Mouse (Mus musculus) heart, postnatal 25 days (tissue): ENCODE measurements around the gene Rad51. TPM values are rescaled to one million over a fixed set of nuclear protein-coding genes. Genes with fewer than 3 reads are reported as not detected.

ENCODE experiments used
- DNase-seq: peaks from one replicate; pipeline ENCODE4 v3.0.0; 2022; ENCODE audit warnings: low spot score
- intact Hi-C: fragments of 180-260 bp; cut with DNase I; formaldehyde crosslinking; loops from one replicate; pipeline ENCODE4 v1.15.1; 2025
- total RNA-seq, 2 experiments: library from RNA; stranded (reverse); gene quantifications; 2 replicates each; pipeline ENCODE4 v1.2.3; 2021

Gene Rad51
- total RNA-seq, 2 experiments from 2014 or later: 1.0 to 1.3 TPM

DNA sequence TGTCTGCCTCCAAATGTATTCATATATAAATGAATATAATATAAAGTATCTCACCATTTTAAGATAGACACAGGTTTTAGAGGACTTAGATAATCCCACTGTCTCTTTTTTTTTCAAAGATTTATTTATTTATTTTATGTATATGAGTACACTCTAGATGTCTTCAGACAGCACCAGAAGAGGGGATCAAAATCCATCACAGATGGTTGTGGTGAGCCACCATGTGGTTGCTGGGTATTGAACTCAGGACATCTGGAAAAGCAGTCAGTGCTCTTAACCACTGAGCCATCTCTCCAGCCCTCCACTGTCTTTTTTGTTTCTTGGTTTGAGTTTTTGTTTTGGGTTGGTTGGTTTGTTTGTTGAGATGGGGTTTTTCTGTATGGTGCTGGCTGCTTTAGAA is 45.2 kb downstream of the Rad51 start:
- intact Hi-C loops: loop anchor here (2.0 to 5.0 kb wide), 2 partner anchors 31 to 46 kb away; partner anchors contain the start of gene Rad51
- no peak for DNase-seq

DNA sequence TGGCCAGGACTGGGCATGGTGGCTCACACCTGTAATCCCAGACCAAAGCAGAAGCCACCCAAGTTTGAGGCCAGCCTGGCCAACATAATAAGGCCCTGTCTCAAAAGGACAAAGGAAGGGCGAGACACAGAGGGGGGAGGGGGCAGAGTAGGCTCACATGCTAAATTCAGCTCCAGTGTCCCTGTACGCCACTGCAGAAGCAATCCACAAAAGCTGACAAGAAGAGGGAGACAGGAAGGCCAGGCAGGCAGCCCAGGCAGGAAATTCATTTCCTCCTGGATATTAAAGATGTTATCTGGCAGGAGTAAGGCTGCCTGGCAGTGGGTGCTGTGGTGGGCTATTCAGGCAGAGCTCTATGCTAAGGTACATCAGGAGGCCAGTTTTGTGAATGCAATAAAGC is 48.7 kb downstream of the Rad51 start:
- no peak for DNase-seq
- intact Hi-C loops: no loop called here

- intact Hi-C loops: no loop called here
These were observed 50.5 kb downstream of the Rad51 start for GRCm38 (mm10) chr2:119163135-119163534.

DNA sequence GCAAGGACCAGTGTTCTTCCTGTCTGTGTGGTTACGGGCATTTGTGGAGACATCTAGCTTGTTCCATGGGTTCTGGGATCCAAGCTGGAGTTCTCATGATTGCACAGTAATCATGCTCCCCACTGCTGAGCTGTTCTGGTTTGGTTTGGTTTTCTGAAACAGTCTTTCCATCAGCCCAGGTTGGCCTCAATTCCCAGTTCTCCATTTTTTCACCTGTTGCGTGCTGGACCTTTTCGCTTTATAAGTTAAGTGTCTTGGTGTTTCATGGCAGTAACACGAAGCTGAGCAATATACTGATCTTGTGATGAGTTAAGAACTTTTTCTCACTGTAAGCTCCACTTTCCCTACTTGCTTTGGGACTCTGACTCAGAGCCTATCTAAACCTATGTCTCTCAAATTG is 51.4 kb downstream of the Rad51 start:
- intact Hi-C loops: no loop called here
- DNase-seq: no peak

More at GRCm38 (mm10) chr2:119163135-119163534, 50.5 kb downstream of the Rad51 start:
- DNase-seq: no peak

- intact Hi-C loops: no loop called here
These were observed 52.8 kb downstream of the Rad51 start for GRCm38 (mm10) chr2:119165401-119165800.

GRCm38 (mm10) chr2:119166901-119167865 is 54.6 kb downstream of the Rad51 start, which contains the start of gene Gchfr:
TSS of gene Gchfr (plus strand) at chr2:119167773.
- DNase-seq: peak; percentile 41
- intact Hi-C loops: no loop called here

More at GRCm38 (mm10) chr2:119165401-119165800, 52.8 kb downstream of the Rad51 start:
- DNase-seq: no peak

DNA sequence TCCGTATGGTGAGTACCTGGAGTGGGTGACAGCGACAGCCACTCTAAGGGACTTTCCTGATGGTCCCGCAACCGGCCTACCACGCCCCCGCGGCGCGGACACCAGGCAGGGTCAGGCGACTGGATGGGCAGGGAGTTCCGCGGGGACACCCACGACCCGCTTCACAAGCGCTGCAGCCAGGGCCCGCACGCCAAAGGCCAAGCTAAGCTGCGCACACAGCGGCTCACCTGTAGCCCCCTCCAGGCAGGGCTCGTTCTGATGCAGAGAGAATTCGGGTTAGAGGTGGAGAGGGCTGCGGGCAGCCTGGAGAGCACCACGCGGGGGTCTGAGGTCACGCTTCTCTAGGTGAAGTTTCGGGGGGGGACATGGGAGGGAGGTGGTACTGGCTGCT is 55.3 kb downstream of the Rad51 start:
- no peak for DNase-seq
- intact Hi-C loops: no loop called here

GRCm38 (mm10) chr2:119170282-119170681 is 57.7 kb downstream of the Rad51 start:
- intact Hi-C loops: no loop called here
- DNase-seq: no peak

GRCm38 (mm10) chr2:119171574-119171973 is 59.0 kb downstream of the Rad51 start:
- DNase-seq: no peak
- intact Hi-C loops: no loop called here

DNA sequence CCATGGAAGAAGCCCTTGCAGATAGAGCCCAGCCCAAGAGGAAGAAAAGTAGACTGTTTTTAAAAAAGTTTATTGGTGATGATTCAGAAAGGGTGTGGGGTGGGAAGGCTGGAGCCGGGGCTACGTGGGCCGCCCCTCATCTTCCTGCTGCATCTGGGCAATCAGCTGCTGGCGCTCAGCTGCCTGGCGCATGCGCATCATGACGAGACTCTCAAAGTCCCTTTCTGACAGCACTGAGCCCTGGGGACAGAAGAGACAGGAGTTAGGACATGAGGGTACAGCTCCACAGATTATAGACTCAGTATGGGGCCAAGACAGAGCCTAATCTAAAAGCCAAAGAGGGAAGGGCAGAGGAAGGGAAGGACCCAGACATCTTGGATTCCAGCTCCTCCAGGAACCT is 59.9 kb downstream of the Rad51 start:
- intact Hi-C loops: no loop called here
- DNase-seq: no peak

GRCm38 (mm10) chr2:119172862-119173576 is 60.4 kb downstream of the Rad51 start:
- intact Hi-C loops: no loop called here
- DNase-seq: peak; percentile 53

DNA sequence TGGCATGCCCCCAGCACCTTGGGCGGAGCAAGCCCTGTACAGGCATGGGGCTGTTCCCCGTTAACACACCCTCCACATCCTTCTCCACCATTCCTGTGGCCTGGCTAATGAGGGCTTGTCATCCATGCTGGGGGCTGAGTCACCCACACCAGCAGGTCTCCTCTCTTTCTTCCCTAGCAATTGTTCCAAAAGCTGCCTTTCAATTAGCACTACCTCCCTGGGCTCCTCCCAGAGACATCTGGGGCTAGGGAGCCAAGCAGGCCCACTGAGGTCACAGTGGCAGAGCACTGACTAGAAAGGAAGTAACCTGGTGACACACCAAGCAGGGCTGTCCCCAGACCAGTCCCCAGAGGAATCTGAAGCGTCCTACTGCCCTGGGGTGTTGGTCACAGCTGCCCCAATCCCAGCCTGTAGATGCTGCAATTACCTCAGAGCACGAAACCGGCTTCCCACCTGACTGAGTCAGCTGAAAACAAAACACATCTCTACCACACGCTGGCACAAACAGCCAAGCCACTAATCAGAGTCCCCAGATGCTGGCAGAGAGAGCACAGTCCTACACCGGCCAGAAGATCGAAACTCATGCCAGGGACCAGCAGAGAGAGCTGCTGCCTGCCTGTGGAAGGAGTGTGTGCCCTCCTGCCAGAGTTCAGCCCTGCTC is 61.5 kb downstream of the Rad51 start, which contains the start of gene Gm14137:
Gene Gm14137 (plus strand): TSS at position 519 of the 661 bp plus-strand sequence.
- intact Hi-C loops: no loop called here
- DNase-seq: no peak

- DNase-seq: no peak
- intact Hi-C loops: no loop called here
These were observed 62.3 kb downstream of the Rad51 start for GRCm38 (mm10) chr2:119174866-119175265.

DNA sequence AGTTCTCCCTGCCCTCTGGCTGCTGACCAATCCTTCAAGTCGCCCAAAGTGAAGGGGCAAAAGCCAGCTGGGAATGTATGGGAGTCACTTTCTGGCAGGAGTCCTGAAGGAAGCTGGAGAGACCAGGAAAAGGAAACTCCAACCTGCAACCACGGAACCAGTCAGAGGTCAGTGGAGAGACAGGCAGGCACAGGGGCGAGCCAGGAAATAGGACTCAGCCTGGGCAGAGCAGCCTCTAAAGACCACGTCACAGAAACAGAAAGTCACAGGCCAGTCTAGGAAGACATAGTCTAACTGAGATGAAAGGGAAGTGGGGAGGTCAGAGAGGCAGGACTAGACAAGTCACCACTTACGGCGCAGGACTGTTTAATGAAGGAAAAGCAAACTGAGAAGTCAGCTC is 63.0 kb downstream of the Rad51 start:
- intact Hi-C loops: no loop called here
- DNase-seq: no peak

- DNase-seq: no peak
- intact Hi-C loops: no loop called here
These were observed 64.2 kb downstream of the Rad51 start for GRCm38 (mm10) chr2:119176761-119177160.

DNA sequence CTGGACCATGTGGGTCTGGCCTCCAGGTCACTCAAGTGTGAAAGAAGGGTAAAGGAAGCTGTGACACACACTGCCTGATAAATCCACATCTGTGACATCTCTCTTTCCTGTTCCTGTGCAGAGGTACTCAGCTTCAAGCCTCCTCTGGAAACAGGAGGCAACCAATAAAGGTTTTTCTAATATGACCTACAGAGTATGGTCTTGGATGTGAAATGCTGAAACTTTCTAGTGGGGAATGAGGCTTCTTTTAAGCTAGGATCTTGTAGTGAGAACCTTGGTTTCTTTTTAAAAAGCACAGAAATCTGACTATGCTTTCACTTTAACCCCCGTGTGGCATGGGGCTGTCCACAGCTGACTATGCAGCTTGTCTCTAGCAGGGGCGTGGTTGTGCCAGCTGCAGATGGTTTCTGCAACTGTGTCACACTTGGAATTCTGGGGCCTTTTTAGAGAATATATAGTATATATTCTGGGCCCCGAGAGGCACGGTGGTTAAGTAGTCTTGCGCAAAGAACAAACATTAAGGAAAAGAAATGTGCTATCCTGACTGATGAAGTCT is 64.9 kb downstream of the Rad51 start:
- intact Hi-C loops: no loop called here
- DNase-seq: no peak

GRCm38 (mm10) chr2:119182914-119183313 is 70.3 kb downstream of the Rad51 start:
- intact Hi-C loops: no loop called here
- no peak for DNase-seq

DNA sequence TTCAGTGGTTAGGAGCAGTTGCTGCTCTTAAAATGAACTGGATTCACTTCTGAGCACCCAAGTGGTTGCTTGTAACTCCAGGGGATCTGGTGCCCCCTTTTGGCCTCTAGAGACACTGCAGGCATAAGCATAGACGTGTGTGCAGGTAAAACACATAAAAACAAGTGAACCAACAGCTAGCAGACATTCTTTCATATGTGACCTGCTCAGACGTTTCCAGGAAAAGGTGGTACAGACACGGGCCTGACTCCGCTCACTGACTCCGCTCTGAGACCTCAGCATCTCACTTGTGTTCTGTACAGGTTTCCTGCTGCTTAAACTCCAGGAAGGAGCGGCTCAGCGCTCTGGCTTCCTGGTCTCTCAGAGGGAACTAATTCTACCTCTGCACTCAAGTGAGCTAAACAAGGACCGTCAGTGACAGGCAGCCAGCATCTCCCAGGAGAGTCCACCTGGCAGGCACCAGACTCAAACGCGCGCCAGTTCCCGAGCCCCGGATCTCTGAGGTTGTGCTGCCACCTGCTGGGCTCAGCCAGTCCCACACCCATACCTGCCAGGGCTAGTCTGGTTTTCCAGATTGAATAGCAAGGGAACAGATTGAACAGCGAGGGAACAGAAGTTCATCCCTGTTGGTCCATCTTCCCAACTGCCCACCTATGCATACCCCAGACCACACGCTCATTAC is 76.6 kb downstream of the Rad51 start:
- intact Hi-C loops: loop anchor here (1.0 to 5.0 kb wide), 4 partner anchors 32 to 148 kb away; partner anchors contain the start of gene Rmdn3
- peak; percentile 53 for DNase-seq

DNA sequence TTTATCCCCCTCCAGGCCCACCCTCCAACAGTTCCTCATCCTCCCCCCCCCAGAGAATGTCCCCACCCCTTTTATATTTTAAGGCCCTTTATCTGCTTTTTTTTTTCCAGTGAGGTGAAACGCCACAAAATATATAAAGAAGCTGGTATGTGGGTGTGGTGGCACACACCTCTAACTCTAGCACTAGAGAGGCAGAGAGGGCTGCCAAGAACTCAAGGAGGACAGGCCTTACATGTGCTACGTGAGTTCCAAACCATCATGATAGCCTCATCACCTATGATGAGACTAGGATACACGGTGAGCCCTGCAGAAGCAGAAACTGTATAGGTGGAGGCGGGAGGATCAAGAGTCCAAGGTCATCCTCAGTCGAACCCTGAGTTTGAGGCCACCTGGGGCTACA is 78.4 kb downstream of the Rad51 start:
- no peak for DNase-seq
- intact Hi-C loops: loop anchor here (2.0 kb wide), 1 partner anchor 144 kb away; the partner anchor contains the start of gene Knl1
